Mouse (Mus musculus) thymus, adult 2 months (tissue): Measurements from ENCODE around the gene Rsph14.
A peak's percentile ranks its signal among the peaks of the same experiment; 100 is the strongest.

Experiments
- CTCF ChIP-seq: fragments of 200-500 bp; IDR thresholded peaks from 2 replicates; pipeline ENCODE4 v1.5.1; 2012; ENCODE audit warnings: mild to moderate bottlenecking, control low read depth, low read length, moderate library complexity, borderline replicate concordance; ENCODE audit not compliant: control insufficient read depth, poor library complexity, insufficient read depth; ENCODE audit errors: extremely low read depth
- POLR2A ChIP-seq: fragments of 200-500 bp; IDR thresholded peaks from 2 replicates; pipeline ENCODE4 v1.6.1; 2012; ENCODE audit warnings: mild to moderate bottlenecking, low read length, control low read depth, moderate library complexity; ENCODE audit not compliant: control insufficient read depth, poor library complexity, insufficient read depth; ENCODE audit errors: extremely low read depth

DNA sequence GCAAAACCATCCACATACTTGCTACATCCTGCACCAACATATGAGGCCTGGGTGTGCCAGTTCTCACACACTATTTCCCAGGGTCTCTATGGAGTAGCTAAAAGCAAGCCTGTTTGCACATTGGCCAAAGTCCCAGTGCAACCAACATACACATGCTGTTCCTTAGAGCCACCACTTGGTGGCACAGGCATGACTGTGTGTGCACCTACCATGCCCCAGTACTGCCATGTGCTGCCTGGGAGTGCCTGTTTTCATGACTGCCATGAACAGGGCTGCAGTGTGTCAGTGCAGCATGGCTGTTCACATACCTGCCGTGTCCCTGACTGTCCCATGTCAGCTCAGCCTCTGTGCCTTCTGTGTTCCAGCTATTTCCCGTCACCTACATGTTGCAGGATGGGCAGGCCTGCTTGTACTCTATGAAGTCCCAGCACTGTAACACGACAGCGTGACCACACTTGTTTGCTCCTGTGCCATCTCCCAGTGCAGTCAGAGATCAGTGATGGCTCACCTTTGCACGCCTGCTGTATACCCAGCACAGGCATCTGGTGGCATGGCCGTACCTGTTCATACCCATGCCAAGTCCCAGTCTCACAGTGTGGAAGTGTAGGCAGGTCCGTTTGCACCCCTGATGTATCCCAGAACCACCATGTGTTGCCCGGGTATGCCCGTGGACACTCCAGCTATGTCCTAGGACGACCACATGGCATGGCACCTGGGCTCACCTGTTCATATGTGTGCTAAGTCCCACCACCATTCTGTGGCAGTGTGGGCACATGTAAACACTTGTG lies 95.2 kb downstream of the Rsph14 start:
- TF ChIP-seq CTCF (peak; percentile 20; the same call in 1 of the 2 replicates), POLR2A (no peak)
